Mouse (Mus musculus) embryonic facial prominence, embryonic 15.5 days (tissue): ENCODE results near the gene Dcaf7. TPM values are rescaled to one million over a fixed set of nuclear protein-coding genes. Genes with fewer than 3 reads are reported as not detected.

Experiments
- ATAC-seq: fragments of 200-750 bp; cut with Nextera tagmentation; 2 replicates; pipeline ENCODE4 v1.8.0; 2017; ENCODE audit warnings: low read depth, moderate TSS enrichment; ENCODE audit not compliant: insufficient number of reproducible peaks, low FRiP score, low TSS enrichment
- H3K27ac ChIP-seq: fragments of 300-500 bp; sonication (generic); replicated peaks from 2 replicates; pipeline ENCODE4 v1.5.1; 2015; ENCODE audit warnings: mild to moderate bottlenecking, inconsistent platforms
- H3K27me3 ChIP-seq: fragments of 300-500 bp; sonication (generic); 2 replicates; pipeline ENCODE4 v1.6.1; 2015; ENCODE audit warnings: inconsistent platforms
- H3K36me3 ChIP-seq: fragments of 300-500 bp; sonication (generic); 2 replicates; pipeline ENCODE4 v1.6.1; 2015; ENCODE audit warnings: mild to moderate bottlenecking, inconsistent platforms
- H3K4me1 ChIP-seq: fragments of 300-500 bp; sonication (generic); 2 replicates; pipeline ENCODE4 v1.6.1; 2015; ENCODE audit warnings: inconsistent platforms
- H3K4me2 ChIP-seq: fragments of 300-500 bp; sonication (generic); replicated peaks from 2 replicates; pipeline ENCODE4 v1.6.1; 2015; ENCODE audit warnings: mild to moderate bottlenecking, inconsistent platforms
- H3K4me3 ChIP-seq: fragments of 300-500 bp; sonication (generic); replicated peaks from 2 replicates; pipeline ENCODE4 v1.5.1; 2015; ENCODE audit warnings: mild to moderate bottlenecking, inconsistent platforms
- H3K9ac ChIP-seq: fragments of 300-500 bp; sonication (generic); 2 replicates; pipeline ENCODE4 v1.6.1; 2015; ENCODE audit warnings: inconsistent platforms
- H3K9me3 ChIP-seq: fragments of 300-500 bp; sonication (generic); replicated peaks from 2 replicates; pipeline ENCODE4 v1.6.1; 2016; ENCODE audit warnings: inconsistent platforms
- WGBS: fragments of 180-500 bp; shearing (Covaris S2); methylation state at CpG from one replicate; pipeline ENCODE4 v1.1.7; 2015; 5-methylcytosine and 5-hydroxymethylcytosine counted together
- polyA plus RNA-seq: library from polyadenylated mRNA; unstranded; fragments of >200 nt; fragmentation: Nextera tagmentation; extraction: Ambion mirVana; gene quantifications from 2 replicates; pipeline ENCODE4 v1.2.1, GENCODE M21; 2015

The Dcaf7 gene
- polyA plus RNA-seq = 59.9 and 64.3 TPM in 2 replicates

DNA sequence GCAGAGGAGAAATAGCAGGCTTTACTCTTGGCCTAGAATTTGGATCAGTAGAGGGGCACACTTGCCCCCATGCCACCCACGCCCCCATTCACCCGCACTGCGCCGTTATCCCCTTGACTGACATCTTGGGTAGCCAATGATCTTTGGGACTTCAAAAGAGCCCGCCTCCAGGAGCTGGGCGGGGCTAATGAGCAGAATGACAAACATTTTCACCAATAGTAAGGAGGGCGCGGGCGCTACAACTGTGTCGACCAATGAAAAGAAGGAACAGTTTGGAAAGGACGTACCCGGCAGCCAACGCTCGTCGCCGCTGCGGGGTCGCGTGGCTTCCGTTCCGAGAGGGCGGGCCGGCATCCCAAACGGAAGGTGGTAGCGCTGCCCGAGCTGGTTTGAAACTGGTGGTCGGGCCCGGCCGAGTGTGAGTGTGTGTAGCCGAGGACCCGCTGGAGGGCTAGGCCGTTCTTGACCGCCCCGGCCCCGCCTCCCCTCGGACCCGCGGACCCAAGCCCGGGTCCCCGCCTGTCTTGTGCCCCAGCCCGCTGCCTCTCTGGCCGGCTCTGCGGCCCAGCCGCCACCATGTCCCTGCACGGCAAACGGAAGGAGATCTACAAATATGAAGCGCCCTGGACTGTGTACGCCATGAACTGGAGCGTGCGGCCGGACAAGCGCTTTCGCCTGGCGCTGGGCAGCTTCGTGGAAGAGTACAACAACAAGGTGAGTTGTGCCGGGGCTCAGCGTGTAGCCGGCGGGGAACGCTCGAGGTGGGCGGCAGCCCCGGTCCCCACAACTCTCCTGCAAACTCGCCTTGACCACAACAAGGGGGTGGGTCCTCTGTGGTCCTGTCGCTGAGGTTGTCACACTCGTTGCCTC, at the start of gene Dcaf7:
Gene Dcaf7, plus strand, starts transcription at position 325 of the 870 bp plus-strand sequence.
- H3K27ac ChIP-seq = peak within 1 kb of the TSS; percentile 91
- no peaks in the 10 kb centered on the region for H3K27me3 ChIP-seq
- H3K4me2 ChIP-seq = peak within 1 kb of the TSS; percentile 78
- peak within 1 kb of the TSS; percentile 86 for H3K9ac ChIP-seq
- H3K9me3 ChIP-seq = no peaks in the 10 kb centered on the region
- ATAC-seq = peak; percentile 99
- peak within 1 kb of the TSS; percentile 87 for H3K4me3 ChIP-seq
- H3K4me1 ChIP-seq = peaks cover 26% of the 10 kb centered on the region
- under 1% methylated on average over 66 of the region's 66 CpGs for WGBS
- H3K36me3 ChIP-seq = no peaks in the 10 kb centered on the region

DNA sequence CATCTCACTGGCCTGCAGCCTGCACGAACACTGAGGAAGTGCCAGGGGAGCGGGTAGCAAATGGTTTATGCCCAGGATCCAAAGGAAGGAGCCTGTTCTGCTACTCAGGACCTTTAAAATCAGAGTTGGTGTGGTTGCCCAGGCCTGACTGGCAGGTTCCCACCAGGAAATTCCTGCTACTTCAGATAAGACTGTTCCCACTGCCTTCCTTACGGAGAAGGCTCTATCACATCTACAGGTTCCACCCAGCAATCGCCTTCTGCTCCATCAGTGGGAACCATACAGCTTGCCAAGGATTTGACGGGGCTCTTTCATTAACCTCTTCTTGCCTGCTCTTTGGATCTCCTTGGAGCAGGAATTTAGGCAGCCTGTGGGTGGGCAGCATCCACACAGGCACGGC, 49.2 kb upstream of the Dcaf7 start:
- Histone ChIP-seq H3K36me3 (no peaks in the 10 kb centered on the region), H3K4me1 (no peaks in the 10 kb centered on the region), H3K27me3 (no peaks in the 10 kb centered on the region), H3K4me3 (no peak overlapping the region), H3K9ac (no peak overlapping the region), H3K27ac (no peak overlapping the region), H3K4me2 (no peak overlapping the region), H3K9me3 (no peaks in the 10 kb centered on the region)
- 66% methylated on average over 6 of the region's 6 CpGs for WGBS
- no peak for ATAC-seq

DNA sequence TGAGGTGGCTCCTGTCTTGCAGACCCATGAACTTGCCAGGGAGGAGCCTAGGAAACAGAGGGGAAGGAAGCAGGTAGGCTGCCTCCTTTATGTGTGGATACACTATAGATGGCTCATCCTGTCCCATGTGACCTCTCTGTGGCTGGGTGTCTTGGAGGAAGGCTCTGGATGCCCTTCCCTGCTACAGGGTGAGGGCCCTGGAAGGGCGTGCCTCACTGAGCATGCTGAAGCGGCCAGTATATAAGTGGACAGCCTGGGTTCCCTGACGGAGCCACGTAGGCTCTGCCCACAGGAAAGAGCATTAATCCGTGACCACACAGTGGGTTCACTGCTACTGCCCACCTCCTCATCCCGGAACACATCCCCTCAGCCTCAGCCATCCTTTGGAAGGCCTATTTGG, 47.2 kb upstream of the Dcaf7 start:
- WGBS = 75% methylated on average over 6 of the region's 6 CpGs
- no peaks in the 10 kb centered on the region for H3K4me1 ChIP-seq
- H3K4me3 ChIP-seq = no peak overlapping the region
- no peaks in the 10 kb centered on the region for H3K9me3 ChIP-seq
- H3K4me2 ChIP-seq = no peak overlapping the region
- H3K27me3 ChIP-seq = no peaks in the 10 kb centered on the region
- H3K27ac ChIP-seq = no peak overlapping the region
- no peak overlapping the region for H3K9ac ChIP-seq
- no peaks in the 10 kb centered on the region for H3K36me3 ChIP-seq
- no peak for ATAC-seq

DNA sequence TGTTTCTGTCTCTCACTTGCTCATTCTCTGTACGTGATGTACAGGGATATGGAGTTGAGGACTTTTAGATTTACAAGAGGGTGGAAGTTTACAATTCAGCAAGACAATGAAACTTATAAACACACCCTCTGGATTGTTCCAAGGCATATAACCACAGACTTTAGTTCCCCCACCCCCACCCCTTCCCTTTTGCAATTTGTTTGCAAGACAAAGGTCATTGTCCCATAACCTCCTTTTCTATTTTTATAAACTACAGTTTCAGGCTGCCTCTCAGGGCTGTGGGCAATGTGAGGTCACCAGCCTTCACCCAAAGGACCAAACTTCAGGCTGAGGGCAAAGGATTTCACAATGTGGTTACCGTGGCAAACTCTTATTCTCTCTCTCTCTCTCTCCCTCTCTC, 46.4 kb upstream of the Dcaf7 start:
- Histone ChIP-seq H3K27ac (no peak overlapping the region), H3K9me3 (no peaks in the 10 kb centered on the region), H3K4me2 (no peak overlapping the region), H3K9ac (no peak overlapping the region), H3K36me3 (no peaks in the 10 kb centered on the region), H3K27me3 (no peaks in the 10 kb centered on the region), H3K4me1 (no peaks in the 10 kb centered on the region), H3K4me3 (no peak overlapping the region)
- 54% methylated on average over 2 of the region's 2 CpGs for WGBS
- ATAC-seq = no peak

DNA sequence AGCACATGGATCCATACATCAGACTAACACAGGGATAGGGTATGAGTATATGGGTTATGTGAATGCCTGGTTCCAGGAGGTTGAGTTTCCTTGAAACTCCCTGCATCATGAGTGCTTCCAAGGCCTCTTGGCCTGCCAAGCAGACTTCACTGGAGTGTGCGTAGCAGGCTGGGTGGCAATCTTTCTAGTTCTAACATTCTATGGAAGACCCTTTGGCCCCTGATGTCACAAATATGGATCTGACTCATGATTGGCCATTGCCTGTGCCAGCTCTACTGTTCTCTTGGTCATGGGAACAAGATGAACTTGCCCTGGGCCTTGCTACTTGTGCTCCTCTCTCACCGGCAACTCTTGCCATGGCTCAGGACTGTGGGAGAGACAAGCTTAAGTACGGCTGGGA, 42.3 kb upstream of the Dcaf7 start, which contains the start of gene Ace3:
Gene Ace3, plus strand, starts transcription at position 301 of the 400 bp plus-strand sequence.
- no peaks in the 10 kb centered on the region for H3K9me3 ChIP-seq
- H3K27ac ChIP-seq = no peak within 1 kb of the TSS
- 92% methylated on average over 3 of the region's 3 CpGs for WGBS
- ATAC-seq = no peak
- no peaks in the 10 kb centered on the region for H3K27me3 ChIP-seq
- H3K36me3 ChIP-seq = no peaks in the 10 kb centered on the region
- no peak within 1 kb of the TSS for H3K4me3 ChIP-seq
- H3K4me1 ChIP-seq = no peaks in the 10 kb centered on the region
- no peak within 1 kb of the TSS for H3K9ac ChIP-seq
- no peak within 1 kb of the TSS for H3K4me2 ChIP-seq

DNA sequence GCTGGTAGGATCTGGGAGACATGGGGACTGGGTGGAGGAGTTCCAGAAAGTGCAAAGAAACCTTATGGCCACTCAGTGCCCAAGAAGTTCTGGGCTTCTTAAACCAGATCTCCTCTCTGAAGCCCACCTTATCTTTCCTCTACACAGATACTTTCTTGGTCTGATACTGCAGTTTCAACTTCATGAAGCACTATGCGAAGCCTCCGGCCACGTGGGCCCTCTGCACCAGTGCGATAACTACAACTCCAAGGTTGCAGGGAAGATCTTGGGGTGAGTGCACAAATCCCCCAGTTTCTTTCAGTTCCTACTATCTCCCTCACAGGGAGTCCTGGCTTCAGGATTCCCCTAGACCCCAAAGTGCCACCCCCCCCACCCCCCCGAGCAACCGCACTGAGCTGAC, 36.6 kb upstream of the Dcaf7 start:
- no peaks in the 10 kb centered on the region for H3K4me1 ChIP-seq
- no peaks in the 10 kb centered on the region for H3K36me3 ChIP-seq
- 93% methylated on average over 6 of the region's 6 CpGs for WGBS
- no peaks in the 10 kb centered on the region for H3K9me3 ChIP-seq
- no peak overlapping the region for H3K4me2 ChIP-seq
- no peaks in the 10 kb centered on the region for H3K27me3 ChIP-seq
- no peak for ATAC-seq
- no peak overlapping the region for H3K27ac ChIP-seq
- H3K9ac ChIP-seq = no peak overlapping the region
- no peak overlapping the region for H3K4me3 ChIP-seq

DNA sequence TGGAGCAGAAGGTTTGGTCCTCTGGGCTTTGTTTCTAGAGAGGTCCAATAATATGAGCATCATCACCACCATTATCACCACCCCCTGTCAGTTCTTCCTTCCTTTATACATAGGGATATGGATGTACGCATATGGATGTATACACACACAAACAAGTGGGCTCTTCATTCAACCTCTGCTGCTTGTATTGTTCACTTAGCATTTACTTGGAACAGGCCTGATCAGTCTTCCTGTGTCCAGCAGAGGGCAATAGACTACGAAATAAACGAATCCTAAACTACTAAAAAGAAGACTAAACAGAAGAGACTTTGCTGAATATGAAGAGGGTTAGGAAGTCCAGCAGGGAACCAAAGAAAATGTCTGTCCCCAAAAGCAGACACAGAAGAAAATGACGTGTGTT, 35.0 kb upstream of the Dcaf7 start:
- 39% methylated on average over 4 of the region's 4 CpGs for WGBS
- H3K9me3 ChIP-seq = no peaks in the 10 kb centered on the region
- no peak for ATAC-seq
- no peak overlapping the region for H3K4me3 ChIP-seq
- H3K27me3 ChIP-seq = no peaks in the 10 kb centered on the region
- H3K9ac ChIP-seq = no peak overlapping the region
- H3K27ac ChIP-seq = no peak overlapping the region
- no peak overlapping the region for H3K4me2 ChIP-seq
- no peaks in the 10 kb centered on the region for H3K4me1 ChIP-seq
- no peaks in the 10 kb centered on the region for H3K36me3 ChIP-seq

DNA sequence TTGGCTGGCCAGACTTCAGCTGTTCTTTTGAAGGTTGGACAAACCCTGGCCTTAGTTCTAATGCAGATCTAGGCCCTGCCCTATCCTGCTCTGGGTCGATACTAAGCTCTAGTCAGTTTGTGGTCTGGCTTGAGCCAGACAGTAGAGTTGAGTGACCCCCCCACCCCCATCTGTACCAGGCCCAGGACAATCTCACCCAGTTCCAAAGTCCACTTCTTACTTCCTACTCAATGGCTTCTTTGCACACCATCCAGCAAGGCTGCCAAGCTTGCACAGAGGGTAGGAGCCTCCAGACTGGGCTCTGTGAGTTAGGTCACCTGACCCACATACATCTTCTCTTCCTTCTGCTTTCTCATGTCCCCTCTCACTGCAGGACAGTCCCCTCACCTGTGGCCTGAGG, 32.1 kb upstream of the Dcaf7 start:
- Histone ChIP-seq H3K9me3 (no peaks in the 10 kb centered on the region), H3K4me3 (no peak overlapping the region), H3K4me2 (no peak overlapping the region), H3K27me3 (no peaks in the 10 kb centered on the region), H3K27ac (no peak overlapping the region), H3K4me1 (0 out of 2 replicates have a peak, but pooled peaks cover 8% of the 10 kb centered on the region), H3K9ac (no peak overlapping the region), H3K36me3 (no peaks in the 10 kb centered on the region)
- no peak for ATAC-seq
- WGBS = 86% methylated on average over 1 of the region's 1 CpGs

DNA sequence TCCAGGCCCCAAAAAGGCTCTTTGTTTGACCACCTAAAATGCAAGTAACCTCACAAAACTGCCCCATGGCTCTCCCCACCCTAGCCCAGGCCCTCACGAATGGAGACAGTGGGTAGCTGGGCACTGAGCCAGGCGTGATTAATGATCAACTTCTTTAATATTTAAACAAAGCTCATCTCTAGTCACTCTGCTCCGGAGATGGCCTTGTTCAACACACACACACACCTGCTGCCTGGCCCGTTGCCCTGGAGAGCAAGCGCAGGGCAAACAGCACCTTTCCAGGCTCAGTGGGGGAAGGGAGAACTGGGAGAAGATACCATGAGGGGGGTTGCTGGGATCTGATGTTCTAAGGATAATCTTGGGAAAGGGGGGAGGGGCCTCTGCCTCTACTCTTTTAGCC, 30.7 kb upstream of the Dcaf7 start:
- H3K4me1 ChIP-seq = 0 out of 2 replicates have a peak, but pooled peaks cover 8% of the 10 kb centered on the region
- no peaks in the 10 kb centered on the region for H3K36me3 ChIP-seq
- H3K4me3 ChIP-seq = no peak overlapping the region
- 0 out of 2 replicates have a peak, but pooled peaks cover 4% of the 10 kb centered on the region for H3K27me3 ChIP-seq
- no peak overlapping the region for H3K27ac ChIP-seq
- no peak for ATAC-seq
- WGBS = 58% methylated on average over 5 of the region's 5 CpGs
- no peaks in the 10 kb centered on the region for H3K9me3 ChIP-seq
- H3K4me2 ChIP-seq = no peak overlapping the region
- no peak overlapping the region for H3K9ac ChIP-seq

DNA sequence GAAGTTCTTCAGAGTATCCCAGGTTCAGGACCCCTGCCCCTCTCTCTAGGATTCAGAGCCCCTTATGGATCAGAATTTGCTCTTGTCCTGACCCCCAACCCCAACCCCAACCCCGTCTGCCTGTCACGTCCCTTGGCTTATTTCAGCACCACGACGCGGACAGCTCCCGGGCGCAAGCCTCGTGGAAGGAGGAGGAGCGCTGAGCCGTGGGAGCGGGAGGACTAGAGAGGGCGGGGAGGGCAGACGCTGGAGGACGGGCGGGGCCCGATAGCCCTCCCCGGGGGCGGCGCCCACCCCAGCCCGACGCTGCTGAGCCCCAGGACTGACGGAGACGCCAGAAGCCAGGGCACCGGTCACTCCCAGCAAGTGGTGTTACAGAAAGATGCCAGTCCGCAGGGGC, 28.9 kb upstream of the Dcaf7 start, which contains the start of gene Kcnh6:
Gene Kcnh6, plus strand, starts transcription at position 304 of the 400 bp plus-strand sequence.
- Histone ChIP-seq H3K4me2 (peak within 1 kb of the TSS; percentile 66), H3K4me1 (peaks cover 13% of the 10 kb centered on the region; the same call in 1 of the 2 replicates), H3K27ac (no peak within 1 kb of the TSS), H3K9me3 (no peaks in the 10 kb centered on the region), H3K9ac (no peak within 1 kb of the TSS), H3K4me3 (peak within 1 kb of the TSS; percentile 34), H3K27me3 (0 out of 2 replicates have a peak, but pooled peaks cover 4% of the 10 kb centered on the region), H3K36me3 (no peaks in the 10 kb centered on the region)
- under 1% methylated on average over 25 of the region's 25 CpGs for WGBS
- no peak for ATAC-seq

DNA sequence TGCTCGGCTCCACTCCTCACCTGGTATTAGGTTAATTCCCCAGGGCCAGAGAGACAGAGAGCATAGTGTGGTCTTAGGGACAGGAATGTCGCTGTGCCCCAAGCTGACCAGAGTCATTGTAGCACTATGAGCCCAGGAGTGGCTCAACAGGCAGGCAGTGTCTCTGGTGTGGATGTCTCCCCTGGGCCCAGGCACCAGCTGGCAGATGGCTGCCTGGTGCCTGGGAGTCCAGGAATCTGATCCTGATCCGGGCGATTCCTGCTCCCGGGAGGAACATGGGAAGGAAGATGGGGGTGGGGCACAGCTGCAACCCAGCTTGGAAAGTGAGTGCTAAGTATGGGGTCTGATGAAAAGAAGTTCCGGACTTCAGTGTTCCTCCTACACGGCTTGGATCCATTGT, 24.0 kb upstream of the Dcaf7 start:
- Histone ChIP-seq H3K27ac (no peak overlapping the region), H3K4me1 (peaks cover 27% of the 10 kb centered on the region), H3K27me3 (0 out of 2 replicates have a peak, but pooled peaks cover 4% of the 10 kb centered on the region), H3K36me3 (no peaks in the 10 kb centered on the region), H3K9me3 (no peaks in the 10 kb centered on the region), H3K9ac (no peak overlapping the region), H3K4me2 (no peak overlapping the region), H3K4me3 (no peak overlapping the region)
- peak; percentile 36; the same call in 1 of the 2 replicates for ATAC-seq
- 15% methylated on average over 7 of the region's 7 CpGs for WGBS
